Mouse (Mus musculus): ENCODE data around the gene Kat14. TPM values are rescaled to one million over a fixed set of nuclear protein-coding genes. Genes with fewer than 3 reads are reported as not detected.
"Not testable (repeated sequence)": the region's sequence is repeated elsewhere in the genome, so short reads cannot be mapped to it uniquely, and the experiment has no call there.

Gene Kat14
- polyA plus RNA-seq, 1 experiment, result not detected

DNA sequence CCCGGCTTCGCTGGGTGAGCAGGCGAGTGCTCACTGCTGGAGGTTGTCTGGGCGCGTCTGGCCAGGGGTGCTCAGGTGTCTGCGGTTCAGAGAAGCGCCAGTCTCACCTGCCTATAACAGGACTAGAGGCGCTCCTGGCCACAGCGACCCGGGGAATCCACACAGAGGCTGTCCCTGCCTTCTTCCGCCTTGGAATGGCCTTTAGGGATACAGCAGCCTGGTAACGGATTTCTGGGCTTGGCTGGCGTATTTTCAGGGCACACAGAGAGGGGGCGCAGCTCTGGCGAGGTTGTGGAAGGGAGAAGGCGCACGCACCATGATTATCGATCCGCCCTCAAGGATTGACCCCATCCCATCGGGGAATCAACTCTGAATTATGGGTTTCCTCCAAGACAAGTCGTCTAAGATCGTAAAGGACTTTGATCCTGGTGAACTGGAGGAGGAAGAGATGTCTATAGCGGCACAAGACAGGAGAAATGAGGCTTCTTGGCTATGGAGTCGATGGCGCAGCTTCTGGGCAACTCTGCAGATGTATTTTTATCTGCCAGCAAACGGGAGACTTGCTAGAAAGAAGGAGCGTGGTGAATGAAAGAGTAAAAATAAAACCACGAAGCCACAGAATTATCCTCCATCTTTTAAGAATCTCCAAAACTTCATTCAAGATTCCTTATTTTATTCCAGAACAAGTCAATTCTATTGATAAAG lies 35.5 kb upstream of the Kat14 start:
- TF ChIP-seq POLR2A (IDR thresholded peaks at IDR 0.05; ENCODE audit: insufficient read depth, low read depth, low read length), result no peak
- TF ChIP-seq CTCF (IDR thresholded peaks at IDR 0.05; ENCODE audit: insufficient read depth, low read depth, low read length), result peak; percentile 5; the same call in 1 of the 2 replicates
- peaks cover 28% of the 10 kb centered on the region for H3K4me1 ChIP-seq (ENCODE audit: control insufficient read depth, insufficient read depth, low read length)
- H3K4me3 ChIP-seq (ENCODE audit: insufficient read depth, low read depth, low read length), result peak overlapping the region; percentile 2; the same call in 1 of the 2 replicates
- H3K27ac ChIP-seq (ENCODE audit: insufficient read depth, low read depth, low read length), result no peak overlapping the region
- 12% methylated on average over 28 of the region's 28 CpGs for WGBS

DNA sequence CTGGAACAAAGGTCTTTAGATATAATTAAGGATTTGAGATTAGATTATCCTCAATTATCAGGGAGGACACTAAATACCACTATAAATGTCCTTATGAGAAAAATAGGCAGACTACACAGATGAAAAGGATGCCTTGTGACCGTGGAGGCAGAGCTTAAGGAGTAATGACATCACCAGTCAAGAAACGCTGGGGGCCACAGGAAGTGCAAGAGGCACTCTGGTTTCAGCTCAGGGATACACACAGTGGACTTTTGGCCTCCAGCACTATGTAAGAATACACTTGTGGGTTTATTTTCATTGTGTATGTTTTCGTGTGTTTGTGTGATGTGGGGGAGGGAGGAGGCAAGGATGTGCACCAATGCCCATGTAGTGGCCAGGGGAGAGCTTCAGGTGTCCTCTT lies 31.6 kb upstream of the Kat14 start:
- 68% methylated on average over 3 of the region's 3 CpGs for WGBS
- Histone ChIP-seq H3K4me3 (ENCODE audit: insufficient read depth, low read depth, low read length) (no peak overlapping the region), H3K4me1 (ENCODE audit: control insufficient read depth, insufficient read depth, low read length) (peaks cover 10% of the 10 kb centered on the region), H3K27ac (ENCODE audit: insufficient read depth, low read depth, low read length) (no peak overlapping the region)
- no peak for TF ChIP-seq POLR2A (IDR thresholded peaks at IDR 0.05; ENCODE audit: insufficient read depth, low read depth, low read length)
- TF ChIP-seq CTCF (IDR thresholded peaks at IDR 0.05; ENCODE audit: insufficient read depth, low read depth, low read length), result no peak

DNA sequence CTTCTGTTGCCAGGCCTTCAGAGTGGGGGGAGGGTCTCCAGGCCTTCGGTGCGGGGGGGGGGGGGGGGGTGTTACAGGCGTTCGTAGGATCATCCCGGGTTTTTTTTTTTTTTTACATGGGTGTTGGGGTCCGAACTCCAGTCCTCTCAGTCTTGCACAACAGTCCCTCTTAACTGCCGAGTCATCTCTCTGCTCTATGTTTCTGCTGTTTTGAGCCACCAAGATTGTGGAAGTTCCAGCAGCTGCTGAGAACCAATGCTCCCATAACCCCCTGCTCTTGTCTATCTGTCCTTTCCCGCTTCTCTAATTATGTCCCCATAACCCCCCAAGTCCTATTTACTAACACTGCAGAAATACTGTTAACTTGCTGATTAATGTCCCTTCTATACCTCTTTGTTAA lies 31.1 kb upstream of the Kat14 start:
- 78% methylated on average over 8 of the region's 8 CpGs for WGBS
- Histone ChIP-seq H3K4me1 (ENCODE audit: control insufficient read depth, insufficient read depth, low read length) (peaks cover 8% of the 10 kb centered on the region), H3K27ac (ENCODE audit: insufficient read depth, low read depth, low read length) (no peak overlapping the region), H3K4me3 (ENCODE audit: insufficient read depth, low read depth, low read length) (no peak overlapping the region)
- TF ChIP-seq CTCF (IDR thresholded peaks at IDR 0.05; ENCODE audit: insufficient read depth, low read depth, low read length) (no peak), POLR2A (IDR thresholded peaks at IDR 0.05; ENCODE audit: insufficient read depth, low read depth, low read length) (no peak)

DNA sequence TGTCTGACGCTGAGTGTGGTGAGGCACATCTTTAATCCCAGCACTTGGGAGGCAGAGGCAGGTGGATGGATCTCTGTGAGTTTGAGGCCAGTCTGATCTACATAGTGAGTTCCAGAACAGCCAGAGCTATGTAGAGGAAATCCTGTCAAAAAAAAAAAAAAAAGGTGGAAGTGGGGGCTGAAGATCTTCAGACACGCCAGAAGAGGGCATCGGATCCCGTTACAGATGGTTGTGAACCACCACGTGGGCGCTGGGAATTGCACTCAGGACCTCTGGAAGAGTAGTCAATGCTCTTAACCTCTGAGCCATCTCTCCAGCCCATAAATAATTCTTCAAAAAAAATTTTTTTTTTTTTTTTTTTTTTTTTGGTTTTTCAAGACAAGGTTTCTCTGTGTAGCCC lies 30.6 kb upstream of the Kat14 start:
- 74% methylated on average over 6 of the region's 6 CpGs for WGBS
- not testable (repeated sequence) for H3K4me3 ChIP-seq (ENCODE audit: insufficient read depth, low read depth, low read length); H3K4me1 ChIP-seq (ENCODE audit: control insufficient read depth, insufficient read depth, low read length); H3K27ac ChIP-seq (ENCODE audit: insufficient read depth, low read depth, low read length)

DNA sequence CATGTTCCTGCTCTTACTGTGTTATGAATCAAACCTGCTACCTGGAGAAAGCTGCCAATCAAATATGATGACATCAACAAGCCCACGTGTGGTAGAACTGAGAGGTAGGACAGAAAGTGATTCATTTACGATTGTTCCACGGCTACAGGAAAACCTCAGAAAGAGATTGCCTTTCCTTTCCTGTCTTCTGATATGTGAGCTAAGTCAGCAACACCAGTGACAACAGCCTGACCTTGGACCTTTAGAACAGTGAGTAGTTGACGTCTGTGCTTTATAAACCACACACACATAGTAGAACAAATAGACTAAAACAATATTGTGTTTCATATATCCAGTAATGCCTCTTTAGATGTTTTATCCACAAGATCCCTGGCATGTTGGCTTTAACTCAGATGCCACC lies 25.6 kb upstream of the Kat14 start:
- WGBS, result 83% methylated on average over 4 of the region's 4 CpGs
- H3K4me1 ChIP-seq (ENCODE audit: control insufficient read depth, insufficient read depth, low read length), result no peaks in the 10 kb centered on the region
- TF ChIP-seq CTCF (IDR thresholded peaks at IDR 0.05; ENCODE audit: insufficient read depth, low read depth, low read length), result no peak
- no peak for TF ChIP-seq POLR2A (IDR thresholded peaks at IDR 0.05; ENCODE audit: insufficient read depth, low read depth, low read length)
- no peak overlapping the region for H3K4me3 ChIP-seq (ENCODE audit: insufficient read depth, low read depth, low read length)
- no peak overlapping the region for H3K27ac ChIP-seq (ENCODE audit: insufficient read depth, low read depth, low read length)

DNA sequence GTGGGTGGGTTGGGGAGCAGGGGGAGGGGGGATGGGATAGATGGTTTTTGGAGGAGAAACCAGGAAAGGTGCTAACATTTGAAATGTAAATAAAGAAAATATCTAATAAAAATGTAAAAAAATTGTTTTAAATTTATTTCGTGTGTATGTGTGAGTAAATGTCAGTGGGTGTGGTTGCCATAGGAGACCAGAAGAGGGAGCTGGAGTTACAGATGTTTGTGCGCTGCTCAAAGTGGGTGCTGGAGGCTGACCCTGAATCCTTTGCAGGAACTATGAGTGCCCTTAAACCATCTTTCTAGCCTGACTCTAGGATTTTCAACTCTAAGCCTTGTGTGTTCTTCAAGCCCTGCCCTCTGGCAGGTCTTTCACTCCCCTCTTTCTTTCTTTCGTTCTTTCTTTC lies 20.3 kb upstream of the Kat14 start:
- 74% methylated on average over 3 of the region's 3 CpGs for WGBS
- TF ChIP-seq CTCF (IDR thresholded peaks at IDR 0.05; ENCODE audit: insufficient read depth, low read depth, low read length) (no peak), POLR2A (IDR thresholded peaks at IDR 0.05; ENCODE audit: insufficient read depth, low read depth, low read length) (no peak)

DNA sequence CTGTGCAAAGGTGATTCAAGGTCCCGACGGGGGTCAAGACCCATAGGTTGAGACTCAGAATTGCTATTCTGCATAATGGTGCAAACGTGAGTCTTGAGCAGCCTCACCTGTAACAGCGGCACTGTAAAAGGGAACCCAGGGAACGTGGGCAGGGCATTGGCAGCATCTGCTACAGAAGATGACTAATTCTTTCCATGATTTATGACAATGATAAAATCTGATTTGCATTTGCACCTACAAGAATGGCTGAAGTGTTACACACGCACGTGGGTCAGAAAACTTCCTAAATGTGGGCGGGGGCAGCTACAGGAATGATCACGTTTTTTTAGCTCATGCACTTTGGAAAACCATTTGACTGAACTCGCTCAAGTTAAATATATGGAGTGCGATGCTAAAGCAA lies 15.9 kb upstream of the Kat14 start:
- H3K4me1 ChIP-seq (ENCODE audit: control insufficient read depth, insufficient read depth, low read length), result no peaks in the 10 kb centered on the region
- WGBS, result 92% methylated on average over 11 of the region's 11 CpGs
- TF ChIP-seq POLR2A (IDR thresholded peaks at IDR 0.05; ENCODE audit: insufficient read depth, low read depth, low read length) (no peak), CTCF (IDR thresholded peaks at IDR 0.05; ENCODE audit: insufficient read depth, low read depth, low read length) (no peak)
- H3K27ac ChIP-seq (ENCODE audit: insufficient read depth, low read depth, low read length), result no peak overlapping the region
- H3K4me3 ChIP-seq (ENCODE audit: insufficient read depth, low read depth, low read length), result no peak overlapping the region

More for the DNA sequence above, 20.3 kb upstream of the Kat14 start:
- Histone ChIP-seq H3K4me1 (ENCODE audit: control insufficient read depth, insufficient read depth, low read length) (no peaks in the 10 kb centered on the region), H3K4me3 (ENCODE audit: insufficient read depth, low read depth, low read length) (no peak overlapping the region), H3K27ac (ENCODE audit: insufficient read depth, low read depth, low read length) (no peak overlapping the region)

DNA sequence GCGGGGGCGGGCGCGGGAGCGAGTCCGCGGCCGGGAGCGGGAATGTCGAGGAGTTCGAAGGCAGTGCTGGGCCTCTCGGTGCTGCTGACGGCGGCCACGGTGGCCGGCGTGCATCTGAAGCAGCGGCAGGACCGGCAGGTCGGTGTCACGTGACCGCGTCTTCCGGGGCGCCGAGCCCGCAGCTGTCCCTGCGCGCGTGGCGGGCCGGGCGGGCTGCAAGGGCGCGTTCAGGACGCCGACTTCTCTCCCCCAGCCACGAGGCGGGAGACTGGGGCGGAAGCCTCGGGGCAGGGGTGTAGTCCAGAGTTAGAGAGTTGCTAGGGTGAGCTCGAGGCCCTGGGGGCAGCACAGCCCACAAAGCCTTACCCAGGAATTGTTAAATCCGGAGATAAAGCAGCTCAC lies 238 bp downstream of the Kat14 start:
- 0 out of 2 replicates have a peak, but pooled peaks cover 4% of the 10 kb centered on the region for H3K4me1 ChIP-seq (ENCODE audit: control insufficient read depth, insufficient read depth, low read length)
- TF ChIP-seq POLR2A (IDR thresholded peaks at IDR 0.05; ENCODE audit: insufficient read depth, low read depth, low read length) (peak; percentile 81), CTCF (IDR thresholded peaks at IDR 0.05; ENCODE audit: insufficient read depth, low read depth, low read length) (no peak)
- under 1% methylated on average over 43 of the region's 43 CpGs for WGBS
- peak overlapping the region; percentile 87 for H3K27ac ChIP-seq (ENCODE audit: insufficient read depth, low read depth, low read length)
- peak overlapping the region; percentile 98 for H3K4me3 ChIP-seq (ENCODE audit: insufficient read depth, low read depth, low read length)

DNA sequence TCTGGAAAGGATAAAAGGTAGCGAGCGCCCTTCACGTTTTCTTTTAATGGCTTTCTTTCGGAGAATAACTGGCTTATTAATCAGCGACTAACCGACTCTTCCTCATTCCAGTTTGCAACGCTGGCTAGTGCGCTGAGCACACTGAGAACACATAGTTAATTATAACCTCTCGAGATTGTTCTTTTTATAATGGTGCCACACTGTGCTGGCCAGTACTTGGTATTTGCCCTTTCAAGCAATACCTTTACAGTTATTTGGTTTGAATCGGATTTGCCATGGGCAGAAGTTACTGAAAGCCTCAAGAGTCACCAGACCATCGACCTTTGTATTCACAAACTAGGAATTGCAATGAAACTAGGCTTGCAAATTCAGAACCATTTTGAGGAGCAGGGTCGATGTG lies 728 bp downstream of the Kat14 start:
- Histone ChIP-seq H3K4me1 (ENCODE audit: control insufficient read depth, insufficient read depth, low read length) (0 out of 2 replicates have a peak, but pooled peaks cover 4% of the 10 kb centered on the region), H3K27ac (ENCODE audit: insufficient read depth, low read depth, low read length) (peak overlapping the region; percentile 87), H3K4me3 (ENCODE audit: insufficient read depth, low read depth, low read length) (peak overlapping the region; percentile 98)
- under 1% methylated on average over 12 of the region's 12 CpGs for WGBS
- no peak for TF ChIP-seq CTCF (IDR thresholded peaks at IDR 0.05; ENCODE audit: insufficient read depth, low read depth, low read length)
- TF ChIP-seq POLR2A (IDR thresholded peaks at IDR 0.05; ENCODE audit: insufficient read depth, low read depth, low read length), result no peak

All from olfactory bulb, adult 2 months (tissue).